Mouse (Mus musculus) cerebellum, adult 2 months (tissue): ENCODE data around the gene Runx3.

Source experiments
- CTCF ChIP-seq: fragments of 200-500 bp; IDR thresholded peaks from 2 replicates; pipeline ENCODE4 v1.5.1; 2011; ENCODE audit warnings: low read depth, mild to moderate bottlenecking, control low read depth, low read length, moderate library complexity, borderline replicate concordance; ENCODE audit not compliant: insufficient read depth
- POLR2A ChIP-seq: fragments of 200-500 bp; IDR thresholded peaks from 2 replicates; pipeline ENCODE4 v1.6.1; 2011; ENCODE audit warnings: low read length, control low read depth, borderline replicate concordance; ENCODE audit not compliant: insufficient read depth

DNA sequence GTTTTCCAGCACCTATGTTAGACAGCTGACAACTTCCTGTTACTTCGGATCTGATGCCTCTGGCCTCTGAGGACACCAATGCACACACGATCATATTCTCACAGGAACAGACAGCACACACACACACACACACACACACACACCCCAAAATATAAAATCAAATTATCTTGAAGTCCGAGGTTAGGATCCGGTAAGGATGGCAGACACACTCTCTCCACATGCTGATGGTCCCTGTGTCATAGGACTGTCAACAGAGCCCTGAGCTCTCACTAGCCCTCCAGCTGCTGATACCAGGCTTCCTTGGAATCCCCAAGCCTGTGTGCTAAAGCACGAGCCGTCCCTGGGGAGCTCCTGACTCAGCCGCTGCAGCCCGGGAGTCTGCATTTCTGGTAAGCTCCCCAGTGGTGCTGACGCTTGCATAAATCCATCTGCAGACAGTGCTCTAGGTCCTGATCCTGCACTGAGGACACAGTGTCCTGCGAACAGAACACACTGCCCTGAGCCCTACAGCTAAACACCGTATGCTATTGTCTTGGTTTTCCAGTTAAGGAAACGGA, 69.1 kb downstream of the Runx3 start:
- TF ChIP-seq CTCF = no peak
- no peak for TF ChIP-seq POLR2A
